Mouse (Mus musculus) hindlimb bud, embryonic 11.5 days (tissue): ENCODE results near the gene Psmg3.

ENCODE experiments used
- DNase-seq: peaks from one replicate; pipeline ENCODE4 v3.0.0-alpha.2; 2012; ENCODE audit warnings: low read depth, low spot score; ENCODE audit errors: extremely low spot score

The Psmg3 gene

DNA sequence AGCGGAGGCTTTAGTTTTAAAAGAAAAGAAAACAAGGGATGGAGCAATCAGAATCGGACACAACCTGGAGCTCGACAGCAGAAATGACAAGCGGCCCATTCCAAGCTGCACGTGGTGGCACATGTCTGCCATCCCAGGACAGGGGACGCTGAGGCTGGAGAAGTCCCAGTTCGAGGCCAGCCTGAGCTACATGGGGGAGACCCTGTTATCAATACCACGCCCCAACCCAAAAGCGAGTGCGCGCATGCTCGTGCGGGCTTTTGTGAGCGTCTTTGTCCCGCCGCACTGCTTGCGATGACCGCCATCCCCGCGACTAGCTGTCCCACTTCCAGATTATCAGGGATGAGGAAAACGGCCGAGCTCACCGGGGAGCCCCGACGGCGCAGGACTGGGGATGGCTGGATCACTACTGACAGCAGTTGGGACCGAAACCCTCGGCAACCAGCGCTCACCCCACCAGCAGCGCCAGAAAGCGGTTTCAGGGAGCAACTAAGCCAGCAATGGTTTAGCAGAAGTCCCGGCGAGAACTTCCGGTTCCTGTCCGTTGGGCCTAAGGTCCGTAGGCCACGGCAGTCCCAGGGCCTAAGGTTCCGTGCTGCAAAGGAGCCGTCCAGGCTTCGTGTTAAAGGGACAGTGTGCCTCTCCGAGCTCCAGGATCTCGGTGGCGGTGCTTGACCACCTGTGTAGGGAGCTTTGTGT is at the start of gene Psmg3, which contains the start of gene Gm26938:
TSS of gene Psmg3 (minus strand) at position 529 of the 699 bp plus-strand sequence.
TSS of gene Gm26938 (minus strand) at position 51 of the 699 bp plus-strand sequence.
- peak; percentile 81 for DNase-seq

- no peak for DNase-seq
Observed at GRCm38 (mm10) chr5:139871526-139871925, 44.8 kb upstream of the Psmg3 start.

DNA sequence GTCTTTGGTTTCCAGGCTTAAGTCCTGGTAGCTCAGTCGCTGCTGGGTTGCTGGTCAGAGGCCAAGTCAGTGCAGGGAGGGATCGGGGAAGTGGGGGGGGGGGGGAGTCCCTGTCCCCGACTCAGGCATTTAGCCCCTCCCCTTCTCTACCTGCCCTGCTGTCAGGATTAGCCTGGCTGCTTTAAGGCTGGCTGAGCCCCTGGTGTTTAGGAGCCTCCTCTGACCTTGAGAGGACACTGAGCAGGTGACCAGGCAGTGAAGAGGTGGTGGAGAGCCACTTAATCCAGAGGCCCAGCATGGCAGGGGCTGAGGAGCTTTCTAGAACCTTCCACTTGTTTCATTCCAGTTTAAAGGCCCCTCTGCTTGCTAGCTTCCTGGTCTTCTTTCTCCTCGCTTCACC is 44.2 kb upstream of the Psmg3 start:
- DNase-seq: no peak

DNA sequence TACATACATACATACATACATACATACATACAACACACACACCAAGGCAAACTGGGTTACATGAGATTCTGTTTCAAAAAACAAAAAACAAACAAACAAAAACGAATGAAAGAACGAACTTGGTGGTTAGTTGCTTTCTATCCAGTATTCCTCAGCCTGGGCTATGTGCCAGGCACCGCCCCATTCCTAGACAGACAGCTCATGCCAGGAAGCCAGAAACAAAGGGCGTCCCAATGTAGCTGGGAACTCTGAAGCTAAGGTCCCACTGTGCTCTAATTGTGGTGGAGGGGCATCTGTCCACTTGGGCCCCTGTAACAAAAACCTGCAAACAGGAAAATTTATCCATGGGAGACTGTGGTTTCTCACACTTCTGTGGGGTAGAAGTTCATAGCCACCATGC is 36.1 kb upstream of the Psmg3 start:
- no peak for DNase-seq

GRCm38 (mm10) chr5:139860328-139861104 is 33.8 kb upstream of the Psmg3 start:
- no peak for DNase-seq

DNA sequence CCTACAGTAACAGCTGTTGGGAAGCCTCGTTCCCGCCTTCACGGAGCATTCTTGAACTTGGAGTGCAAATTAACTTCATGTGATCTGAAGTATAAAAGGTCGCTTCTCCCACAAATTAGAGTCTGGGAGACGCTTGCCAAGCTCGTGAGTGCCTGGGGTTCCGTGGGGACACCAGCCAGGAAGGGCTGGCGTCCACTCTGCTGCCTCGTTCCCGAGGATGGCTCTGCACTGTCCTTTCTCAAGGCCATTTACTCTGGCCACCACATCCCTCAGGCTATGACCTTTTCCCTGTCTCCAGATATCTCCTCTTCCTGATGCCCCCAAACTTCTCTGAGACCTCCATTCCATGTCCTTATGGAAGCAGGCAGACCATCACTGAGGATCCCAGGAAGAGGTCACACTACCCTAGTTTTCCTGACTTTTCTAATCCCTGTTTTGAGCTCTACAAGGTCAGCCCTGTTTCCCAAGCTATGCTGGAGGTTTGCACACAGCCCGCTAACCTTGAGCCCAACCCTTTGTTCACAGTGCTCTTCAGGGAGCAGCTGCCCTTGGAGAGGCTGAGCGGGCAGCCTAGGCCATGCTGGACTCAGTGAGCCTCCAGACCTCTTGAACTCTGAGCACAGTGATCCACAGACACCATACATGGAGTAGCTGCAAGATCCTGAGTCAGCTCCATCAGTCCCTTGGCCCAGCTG is 23.1 kb upstream of the Psmg3 start:
- no peak for DNase-seq

- no peak for DNase-seq
Observed at GRCm38 (mm10) chr5:139839142-139839541, 12.5 kb upstream of the Psmg3 start.

DNA sequence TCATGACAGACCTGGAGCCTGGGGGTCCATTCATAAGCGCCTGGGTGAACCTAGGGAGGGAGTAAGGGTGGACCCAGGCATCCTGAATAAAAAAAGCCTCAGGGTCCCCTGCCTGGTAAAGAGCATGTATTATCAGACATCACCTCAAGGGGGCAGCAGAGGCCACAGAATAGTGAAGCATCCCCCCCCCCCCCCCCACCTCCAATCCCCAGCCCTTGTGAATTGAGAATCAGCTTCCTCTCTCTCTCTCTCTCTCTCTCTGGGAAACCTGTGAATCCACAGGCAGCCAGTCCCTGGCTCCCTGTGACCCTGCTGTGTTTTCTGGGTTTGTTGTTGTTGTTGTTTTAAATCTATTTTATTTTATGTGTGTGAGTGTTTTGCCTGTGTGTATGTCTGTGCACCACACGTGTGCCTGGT is 11.8 kb upstream of the Psmg3 start:
- peak; percentile 37 for DNase-seq

DNA sequence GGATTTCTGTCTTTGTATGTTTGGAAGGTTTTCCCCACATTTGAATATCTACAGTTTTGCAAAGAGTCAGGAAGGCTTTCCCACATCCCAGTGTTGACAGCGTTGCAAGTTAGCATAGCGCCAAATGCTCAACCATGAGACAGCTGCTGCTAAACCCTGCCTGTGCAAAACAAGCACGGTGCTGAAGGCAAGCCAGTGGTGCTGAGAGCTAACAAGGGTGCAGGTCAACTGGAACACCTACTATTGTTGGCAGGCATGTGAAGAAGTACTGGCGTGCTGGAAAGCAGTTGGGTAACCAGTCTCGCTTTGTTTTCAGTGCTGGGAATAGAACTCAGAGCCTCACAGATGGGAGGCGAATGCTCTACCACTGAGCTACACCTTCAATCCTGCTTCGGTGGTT is 9.0 kb upstream of the Psmg3 start:
- DNase-seq: no peak

- no peak for DNase-seq
Observed at GRCm38 (mm10) chr5:139832125-139832524, 5.4 kb upstream of the Psmg3 start.

DNA sequence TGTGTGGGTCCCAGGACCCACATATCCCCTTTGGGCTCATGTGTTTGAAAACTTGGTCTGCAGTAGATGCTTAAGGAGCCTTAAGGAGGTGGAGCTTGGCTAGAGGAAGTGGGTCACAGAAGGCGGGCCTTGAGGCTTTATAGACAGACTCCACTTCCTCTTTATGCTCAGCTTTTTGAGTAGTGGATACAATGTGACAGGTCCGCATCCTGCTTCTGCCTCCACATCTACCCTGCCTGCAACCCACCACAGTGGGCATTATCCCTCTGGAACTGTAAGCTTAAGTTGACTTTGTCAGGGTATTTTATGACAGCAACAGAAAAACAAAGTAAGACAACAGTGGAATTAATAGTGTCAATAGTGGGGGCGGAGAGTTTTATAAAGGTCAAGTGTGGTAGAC is 4.0 kb upstream of the Psmg3 start:
- DNase-seq: no peak

DNA sequence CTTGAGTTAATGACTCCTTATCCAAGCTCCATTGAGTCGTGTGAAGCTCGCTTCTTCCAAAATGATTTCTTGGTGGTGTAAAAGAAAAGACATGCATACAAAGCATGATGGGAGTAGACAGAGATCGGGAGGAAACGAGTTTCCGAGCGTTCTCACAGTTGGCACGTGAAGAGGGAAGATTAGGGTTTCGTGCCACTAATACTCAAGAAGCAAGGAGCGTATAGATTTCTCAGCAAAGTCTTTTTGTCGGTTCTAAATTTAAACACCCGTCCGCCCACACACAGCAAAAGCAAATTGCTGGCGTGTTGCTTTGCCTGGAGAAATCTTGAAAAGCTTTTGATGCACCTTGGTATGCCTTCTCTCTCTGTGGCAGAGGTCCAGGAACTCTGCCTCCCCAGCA is 2.7 kb upstream of the Psmg3 start:
- no peak for DNase-seq

GRCm38 (mm10) chr5:139827593-139827992 is 908 bp upstream of the Psmg3 start:
- no peak for DNase-seq

DNA sequence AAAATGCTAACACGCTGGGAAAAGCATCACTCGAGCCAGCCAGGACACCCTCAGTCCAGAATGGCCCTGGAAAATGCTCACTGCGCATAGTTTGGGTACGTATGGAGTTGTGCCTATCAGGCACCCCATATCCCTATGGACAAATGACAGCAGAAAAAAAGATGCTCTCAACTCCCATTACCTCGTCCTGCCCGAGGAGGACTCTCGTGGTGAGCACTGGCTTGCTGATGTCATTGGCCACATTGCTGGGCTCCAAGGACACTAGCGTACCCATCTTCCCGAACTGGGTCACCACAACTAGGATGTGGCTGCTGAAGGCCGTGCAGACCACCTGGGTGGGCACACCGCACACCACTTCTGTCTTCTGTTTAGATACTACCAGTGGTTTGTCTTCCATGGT is 738 bp downstream of the Psmg3 start:
- no peak for DNase-seq

DNA sequence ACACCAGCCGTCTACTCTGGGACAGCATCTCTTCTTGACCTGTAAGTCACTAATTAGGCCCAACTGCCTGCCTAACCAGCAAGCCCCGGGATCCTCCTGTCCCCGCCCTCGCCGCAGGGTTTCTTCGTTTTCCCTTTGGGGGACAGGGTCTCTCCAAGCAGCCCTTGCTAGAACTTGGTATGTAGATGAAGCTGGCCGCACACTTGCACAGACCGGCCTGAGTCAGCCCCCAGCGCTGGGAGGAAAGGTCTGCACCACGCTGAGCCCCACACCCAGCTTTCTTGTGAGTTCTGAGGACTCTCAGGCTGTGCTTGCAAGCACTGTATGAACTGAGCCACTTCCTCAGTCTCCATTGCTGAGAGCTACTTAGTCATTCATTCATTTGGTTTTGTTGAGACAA is 2.2 kb downstream of the Psmg3 start:
- no peak for DNase-seq

DNA sequence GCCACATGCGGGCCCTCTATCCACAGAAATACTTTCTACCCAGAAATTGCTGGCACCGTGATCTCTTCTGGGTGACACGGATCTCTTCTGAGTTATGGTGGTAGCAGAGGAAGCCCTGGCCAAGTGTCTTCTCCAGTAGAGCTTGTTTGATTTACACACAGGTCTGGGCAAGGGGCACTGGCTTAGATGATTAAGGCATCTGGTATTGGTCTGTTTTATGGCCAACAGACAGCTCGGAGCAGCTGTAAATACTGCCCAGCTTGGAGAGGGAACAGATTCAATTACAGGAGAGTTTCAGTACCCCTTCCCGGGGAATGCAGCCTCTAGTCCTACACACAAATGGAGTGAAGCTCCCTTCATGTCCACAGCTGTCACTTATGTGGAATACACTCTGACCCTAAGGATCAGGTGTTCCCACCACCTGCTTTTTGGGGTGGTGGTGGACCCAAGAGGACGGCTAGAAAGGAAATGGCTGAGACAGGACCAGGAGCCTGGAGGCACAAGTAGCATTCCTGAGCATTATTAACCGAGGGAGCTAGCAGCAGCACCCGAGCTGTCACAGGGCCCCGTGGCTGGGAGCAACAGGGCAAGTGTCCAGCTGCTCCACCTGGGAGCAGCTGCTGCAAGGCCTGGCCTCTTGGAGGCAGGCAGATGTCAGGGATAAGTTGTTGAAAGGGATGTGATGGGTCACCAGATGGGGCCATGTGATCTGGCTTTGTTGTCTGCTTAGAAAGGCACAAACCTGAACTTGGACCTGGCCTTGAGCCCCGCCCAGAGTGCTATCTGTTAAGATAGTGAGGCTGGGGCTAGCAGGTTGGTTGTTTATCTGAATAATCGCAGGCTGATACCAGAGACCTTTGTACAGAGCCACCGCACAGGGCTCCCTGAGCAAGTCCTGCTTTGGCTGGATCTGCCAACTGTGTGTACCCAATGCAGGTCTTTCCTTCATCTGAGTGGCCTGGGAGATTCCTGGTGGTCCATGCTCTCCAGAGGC is 4.9 kb downstream of the Psmg3 start:
- DNase-seq: no peak

GRCm38 (mm10) chr5:139819538-139820181 is 7.0 kb downstream of the Psmg3 start, which contains the start of gene Tmem184a:
TSS of gene Tmem184a (minus strand) at chr5:139819917.
- DNase-seq: no peak

- DNase-seq: no peak
Observed at GRCm38 (mm10) chr5:139818801-139819200, 7.9 kb downstream of the Psmg3 start.

DNA sequence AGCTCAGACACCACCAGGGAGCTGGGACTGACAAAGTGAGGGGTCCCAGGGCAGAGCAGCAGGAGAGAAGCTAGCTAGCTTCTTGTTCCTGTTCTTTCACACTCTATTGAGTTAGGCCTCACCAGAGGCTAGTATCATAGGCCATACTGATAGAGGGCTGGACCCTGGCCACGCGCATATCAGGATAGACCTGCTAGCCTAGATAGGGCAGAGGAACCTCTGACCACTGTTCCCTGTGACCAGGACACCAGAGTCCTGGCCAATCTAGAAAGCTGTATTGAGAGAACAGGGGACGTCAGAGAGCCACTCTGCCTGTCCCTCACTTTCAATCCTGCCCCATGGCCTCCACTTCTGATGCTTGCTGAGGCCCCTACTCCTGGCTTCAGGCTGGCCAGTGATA is 8.6 kb downstream of the Psmg3 start:
- DNase-seq: no peak

DNA sequence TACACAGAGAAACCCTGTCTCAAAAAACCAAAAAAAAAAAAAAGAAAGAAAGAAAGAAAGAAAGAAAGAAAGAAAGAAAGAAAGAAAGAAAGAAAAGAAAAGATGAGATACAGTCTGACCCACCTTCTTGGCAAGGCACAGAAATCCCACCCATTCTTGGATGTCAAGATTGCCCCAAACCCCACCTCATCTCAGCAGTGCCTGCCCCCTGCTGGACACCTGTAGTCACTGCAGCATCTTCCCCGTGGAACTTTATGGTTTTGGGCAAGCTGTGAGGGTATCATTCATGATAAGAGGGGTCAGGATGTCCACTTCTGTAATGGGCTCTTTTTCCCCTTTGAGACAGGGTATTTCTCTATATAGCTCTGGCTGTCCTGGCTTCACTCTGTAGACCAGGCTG is 9.4 kb downstream of the Psmg3 start:
- DNase-seq: no peak
